Mouse (Mus musculus): ENCODE results near the gene Mettl6.

Mettl6 gene

DNA sequence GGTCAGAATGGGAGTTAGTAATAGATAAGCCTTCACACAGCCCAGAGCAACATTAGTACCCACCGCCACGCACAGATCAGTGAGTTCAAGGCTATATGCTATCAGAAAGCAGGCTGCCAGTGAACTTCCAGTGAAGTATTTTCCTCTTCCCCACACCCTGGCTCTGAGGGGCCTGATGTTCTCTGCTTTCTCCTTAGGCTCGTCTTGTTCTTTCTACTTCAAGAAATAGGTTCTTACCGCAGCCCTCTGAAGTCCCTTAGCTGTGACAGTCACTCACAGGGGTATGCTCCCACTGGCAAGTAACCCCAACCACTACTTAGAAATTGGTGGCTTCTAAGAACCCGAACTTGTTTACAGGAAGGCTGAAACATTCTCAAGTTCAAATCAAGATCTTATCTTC lies 61.7 kb downstream of the Mettl6 start:
- DNase-seq (ENCODE audit: low spot score in 2 of 2), result no peak

DNA sequence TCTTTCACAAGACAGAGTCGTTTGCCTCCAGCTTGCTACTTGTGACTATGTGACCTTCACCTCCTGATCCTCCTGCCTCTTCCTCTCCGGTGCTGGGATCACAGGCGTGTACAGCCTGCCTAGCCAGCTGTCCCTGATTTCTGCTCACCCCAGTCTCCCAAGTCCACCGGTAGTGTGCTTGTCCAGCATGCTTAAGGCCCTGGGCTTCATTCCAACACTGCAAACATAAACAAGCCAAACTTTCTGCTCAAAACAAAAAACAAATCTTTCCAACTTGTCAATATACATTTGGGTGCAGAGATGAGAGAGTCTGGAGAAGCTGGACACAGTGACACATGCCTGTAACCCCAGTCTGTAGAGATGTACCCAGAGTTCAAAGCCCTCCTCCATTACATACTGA lies 62.4 kb downstream of the Mettl6 start:
- no peak for DNase-seq (ENCODE audit: low spot score in 2 of 2)

DNA sequence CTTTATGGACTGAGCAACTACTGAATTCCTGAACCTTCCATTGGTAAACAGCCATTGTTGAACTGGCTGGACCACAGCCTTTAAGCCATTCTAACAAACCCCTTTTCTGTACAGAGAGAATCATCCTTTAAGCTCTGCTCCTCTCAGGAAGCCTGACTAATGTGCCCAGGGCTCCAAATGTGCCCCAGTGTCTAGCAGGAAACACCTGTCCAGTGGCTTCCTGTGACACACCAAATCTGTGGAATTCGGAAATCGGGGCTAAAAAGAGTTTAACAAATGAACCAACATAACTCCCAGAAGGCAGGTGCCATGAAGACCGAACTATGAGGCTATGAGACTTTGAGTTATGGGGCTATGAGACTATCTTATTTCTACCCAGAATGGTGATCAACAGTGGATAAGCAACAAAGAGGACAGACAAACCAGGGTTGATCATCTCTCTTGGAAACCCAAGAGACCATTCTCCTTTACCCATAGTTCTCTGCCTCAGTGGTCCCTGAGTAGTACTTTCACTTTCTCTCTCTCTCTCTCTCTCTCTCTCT lies 63.0 kb downstream of the Mettl6 start:
- DNase-seq (ENCODE audit: low spot score in 2 of 2), result no peak

DNA sequence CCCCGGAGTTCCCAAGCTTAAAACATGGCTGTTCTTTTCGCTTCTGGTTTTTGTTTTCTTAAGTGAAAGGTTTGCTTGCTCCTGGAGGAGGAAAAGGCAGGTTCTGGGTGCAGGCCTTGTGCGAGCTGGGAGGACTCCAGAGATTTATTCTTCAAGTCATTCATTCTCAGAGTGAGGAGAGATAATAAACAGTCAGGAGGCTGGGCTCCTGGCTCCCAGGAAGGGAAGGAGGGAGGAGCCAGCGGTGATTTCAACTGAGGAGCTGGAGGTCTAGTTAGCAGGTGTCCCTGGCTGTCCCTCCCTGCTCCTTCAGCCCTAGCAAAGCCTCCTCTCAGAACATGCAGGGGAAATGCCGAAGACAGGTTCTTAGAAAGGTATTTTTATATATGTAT lies 65.8 kb downstream of the Mettl6 start:
- DNase-seq (ENCODE audit: low spot score in 2 of 2), result no peak

DNA sequence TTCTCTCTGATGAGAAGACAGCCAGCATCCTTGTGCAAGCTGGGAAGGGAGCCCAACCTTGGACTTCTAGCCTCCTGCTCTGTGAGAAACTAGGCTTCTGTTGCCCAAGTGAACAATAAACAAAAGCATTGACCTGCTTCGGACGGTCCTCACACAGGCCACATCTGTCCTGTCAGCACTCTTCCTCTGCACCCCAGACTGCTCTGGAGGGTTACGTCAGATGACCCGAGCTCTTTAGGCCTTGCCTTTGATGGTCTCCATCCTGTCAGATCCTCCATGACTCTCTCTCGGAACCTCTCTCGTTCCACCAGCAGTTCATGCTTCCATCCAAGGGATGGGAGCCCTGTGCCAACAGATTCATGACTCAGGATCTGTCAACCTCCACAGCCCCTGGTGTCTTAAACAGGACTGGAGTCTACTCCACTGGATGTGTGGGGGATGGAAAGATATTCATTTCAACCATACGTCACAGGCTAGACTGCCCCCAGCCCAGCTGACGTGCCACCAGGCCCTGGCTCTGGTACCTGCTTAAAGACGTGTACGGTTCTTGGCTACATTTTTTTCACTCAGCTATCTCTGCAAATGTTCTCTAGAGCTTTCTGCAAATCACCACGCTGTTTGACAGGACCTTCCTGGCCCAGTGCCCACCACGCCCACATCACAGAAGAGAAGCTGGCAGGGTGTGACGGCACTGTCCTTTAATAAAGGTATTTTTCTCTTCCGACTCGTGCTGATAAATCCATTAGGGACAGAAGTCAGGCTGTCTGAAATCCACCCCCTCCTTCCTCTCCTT lies 66.4 kb downstream of the Mettl6 start:
- DNase-seq (ENCODE audit: low spot score in 2 of 2), result no peak
